Mouse (Mus musculus) embryonic fibroblast, embryonic 13.5 days (primary cell): ENCODE measurements at regions not wholly inside any gene's neighbourhood (a gene's known extent, or its start where the extent isn't known, plus 50 kb on each side); places are given as distances from the start of the nearest gene placed in this dataset.

Experiments used
- CTCF ChIP-seq: IDR thresholded peaks from 2 replicates; pipeline ENCODE4 v1.5.1; 2011; ENCODE audit warnings: mild to moderate bottlenecking, control low read depth, low read length, moderate library complexity, borderline replicate concordance; ENCODE audit not compliant: insufficient read depth
- POLR2A ChIP-seq: IDR thresholded peaks from 2 replicates; pipeline ENCODE4 v1.6.1; 2011; ENCODE audit warnings: low read depth, mild to moderate bottlenecking, control low read depth, low read length, moderate library complexity

- TF ChIP-seq POLR2A: no peak
- TF ChIP-seq CTCF: no peak
Observed at GRCm38 (mm10) chr16:30134642-30135165, 70.5 kb downstream of the Hes1 start.
